Mouse (Mus musculus): Measurements from ENCODE around the gene Wfdc6b. TPM values are rescaled to one million over a fixed set of nuclear protein-coding genes. Genes with fewer than 3 reads are reported as not detected.
"Not testable (repeated sequence)": the region's sequence is repeated elsewhere in the genome, so short reads cannot be mapped to it uniquely, and the experiment has no call there.

The Wfdc6b gene
- not detected in 2 replicates for polyA plus RNA-seq (2016; fragmentation: Nextera tagmentation; extraction: Ambion mirVana)

- WGBS = 80% methylated on average over 8 of the region's 8 CpGs
- H3K4me3 ChIP-seq; H3K27ac ChIP-seq; H3K4me1 ChIP-seq; H3K36me3 ChIP-seq; ATAC-seq (ENCODE audit: low FRiP score, low read depth); H3K9me3 ChIP-seq; H3K4me2 ChIP-seq (replicated peaks); H3K9ac ChIP-seq; H3K27me3 ChIP-seq (replicated peaks): not testable (repeated sequence)
Observed at GRCm38 (mm10) chr2:164613471-164613870, at the start of gene Wfdc6b, which contains the start of gene Wfdc8. Wfdc6b (plus strand) TSS chr2:164613522. Wfdc8 (minus strand) TSS chr2:164613626.

GRCm38 (mm10) chr2:164564346-164564745 lies 49.0 kb upstream of the Wfdc6b start:
- Histone ChIP-seq H3K9me3 (no peaks in the 10 kb centered on the region), H3K4me2 (replicated peaks) (no peak overlapping the region), H3K9ac (no peak overlapping the region), H3K27ac (no peak overlapping the region), H3K4me3 (no peak overlapping the region), H3K36me3 (no peaks in the 10 kb centered on the region), H3K4me1 (peaks cover 16% of the 10 kb centered on the region), H3K27me3 (replicated peaks) (peaks cover 21% of the 10 kb centered on the region)
- WGBS = 70% methylated on average over 5 of the region's 5 CpGs
- ATAC-seq (ENCODE audit: low FRiP score, low read depth) = no peak

- Histone ChIP-seq H3K27me3 (replicated peaks) (peaks cover 19% of the 10 kb centered on the region), H3K4me2 (replicated peaks) (no peak overlapping the region), H3K4me1 (peaks cover 16% of the 10 kb centered on the region), H3K4me3 (no peak overlapping the region), H3K36me3 (no peaks in the 10 kb centered on the region), H3K9me3 (no peaks in the 10 kb centered on the region), H3K27ac (no peak overlapping the region), H3K9ac (no peak overlapping the region)
- ATAC-seq (ENCODE audit: low FRiP score, low read depth) = no peak
- 84% methylated on average over 2 of the region's 2 CpGs for WGBS
Observed at GRCm38 (mm10) chr2:164566997-164567396, 46.3 kb upstream of the Wfdc6b start.

GRCm38 (mm10) chr2:164567460-164567859 lies 45.9 kb upstream of the Wfdc6b start:
- no peak for ATAC-seq (ENCODE audit: low FRiP score, low read depth)
- Histone ChIP-seq H3K9ac (no peak overlapping the region), H3K4me2 (replicated peaks) (no peak overlapping the region), H3K4me3 (no peak overlapping the region), H3K27ac (no peak overlapping the region), H3K4me1 (peaks cover 13% of the 10 kb centered on the region), H3K27me3 (replicated peaks) (peaks cover 14% of the 10 kb centered on the region), H3K36me3 (no peaks in the 10 kb centered on the region), H3K9me3 (no peaks in the 10 kb centered on the region)
- 91% methylated on average over 5 of the region's 5 CpGs for WGBS

- H3K4me3 ChIP-seq; H3K36me3 ChIP-seq; H3K27ac ChIP-seq; H3K4me1 ChIP-seq; H3K9ac ChIP-seq; ATAC-seq (ENCODE audit: low FRiP score, low read depth); H3K27me3 ChIP-seq (replicated peaks); H3K4me2 ChIP-seq (replicated peaks); H3K9me3 ChIP-seq: not testable (repeated sequence)
- 85% methylated on average over 6 of the region's 6 CpGs for WGBS
Observed at GRCm38 (mm10) chr2:164573359-164573758, 40.0 kb upstream of the Wfdc6b start, which contains the start of gene Spint3. Spint3 (minus strand) TSS chr2:164573459.

GRCm38 (mm10) chr2:164585025-164585725 lies 28.1 kb upstream of the Wfdc6b start, which contains the start of gene Wfdc6a:
Wfdc6a (minus strand) TSS chr2:164585447.
- not testable (repeated sequence) for H3K4me2 ChIP-seq (replicated peaks); H3K9me3 ChIP-seq; H3K27ac ChIP-seq; H3K4me1 ChIP-seq; H3K27me3 ChIP-seq (replicated peaks); H3K9ac ChIP-seq; H3K36me3 ChIP-seq; H3K4me3 ChIP-seq; ATAC-seq (ENCODE audit: low FRiP score, low read depth)
- 82% methylated on average over 13 of the region's 13 CpGs for WGBS

GRCm38 (mm10) chr2:164592014-164592413 lies 21.3 kb upstream of the Wfdc6b start:
- no peaks in the 10 kb centered on the region for H3K27me3 ChIP-seq (replicated peaks)
- no peak; the same call in 1 of the 2 replicates for ATAC-seq (ENCODE audit: low FRiP score, low read depth)
- no peaks in the 10 kb centered on the region for H3K9me3 ChIP-seq
- WGBS = 11% methylated on average over 4 of the region's 4 CpGs
- no peak overlapping the region for H3K4me3 ChIP-seq
- no peak overlapping the region for H3K27ac ChIP-seq
- H3K4me2 ChIP-seq (replicated peaks) = no peak overlapping the region
- H3K9ac ChIP-seq = no peak overlapping the region
- H3K4me1 ChIP-seq = 0 out of 2 replicates have a peak, but pooled peaks cover 7% of the 10 kb centered on the region
- no peaks in the 10 kb centered on the region for H3K36me3 ChIP-seq

GRCm38 (mm10) chr2:164593494-164593893 lies 19.8 kb upstream of the Wfdc6b start, which contains the start of gene Eppin:
Eppin (minus strand) TSS chr2:164593594.
- Histone ChIP-seq H3K4me3 (no peak within 1 kb of the TSS), H3K27me3 (replicated peaks) (no peaks in the 10 kb centered on the region), H3K36me3 (no peaks in the 10 kb centered on the region), H3K4me2 (replicated peaks) (no peak within 1 kb of the TSS), H3K9me3 (no peaks in the 10 kb centered on the region), H3K27ac (no peak within 1 kb of the TSS), H3K4me1 (0 out of 2 replicates have a peak, but pooled peaks cover 7% of the 10 kb centered on the region), H3K9ac (no peak within 1 kb of the TSS)
- 80% methylated on average over 4 of the region's 4 CpGs for WGBS
- ATAC-seq (ENCODE audit: low FRiP score, low read depth) = no peak

GRCm38 (mm10) chr2:164600179-164600578 lies 13.1 kb upstream of the Wfdc6b start:
- Histone ChIP-seq H3K9me3 (peaks cover 4% of the 10 kb centered on the region), H3K4me3 (no peak overlapping the region), H3K36me3 (no peaks in the 10 kb centered on the region), H3K4me1 (no peaks in the 10 kb centered on the region), H3K9ac (no peak overlapping the region), H3K27me3 (replicated peaks) (no peaks in the 10 kb centered on the region), H3K4me2 (replicated peaks) (no peak overlapping the region), H3K27ac (no peak overlapping the region)
- no peak for ATAC-seq (ENCODE audit: low FRiP score, low read depth)
- 64% methylated on average over 3 of the region's 3 CpGs for WGBS

- H3K9me3 ChIP-seq = peaks cover 4% of the 10 kb centered on the region
- ATAC-seq (ENCODE audit: low FRiP score, low read depth) = no peak
- H3K27me3 ChIP-seq (replicated peaks) = no peaks in the 10 kb centered on the region
- no peak overlapping the region for H3K27ac ChIP-seq
- H3K4me1 ChIP-seq = no peaks in the 10 kb centered on the region
- H3K4me3 ChIP-seq = no peak overlapping the region
- no peak overlapping the region for H3K9ac ChIP-seq
- no peak overlapping the region for H3K4me2 ChIP-seq (replicated peaks)
- WGBS = 92% methylated on average over 3 of the region's 3 CpGs
- H3K36me3 ChIP-seq = no peaks in the 10 kb centered on the region
Observed at GRCm38 (mm10) chr2:164603482-164603881, 9.8 kb upstream of the Wfdc6b start.

GRCm38 (mm10) chr2:164604411-164604810 lies 8.9 kb upstream of the Wfdc6b start:
- ATAC-seq (ENCODE audit: low FRiP score, low read depth) = no peak
- Histone ChIP-seq H3K4me2 (replicated peaks) (no peak overlapping the region), H3K4me3 (no peak overlapping the region), H3K27ac (no peak overlapping the region), H3K9me3 (peaks cover 4% of the 10 kb centered on the region), H3K9ac (no peak overlapping the region), H3K4me1 (no peaks in the 10 kb centered on the region), H3K27me3 (replicated peaks) (no peaks in the 10 kb centered on the region), H3K36me3 (no peaks in the 10 kb centered on the region)
- 92% methylated on average over 8 of the region's 8 CpGs for WGBS

GRCm38 (mm10) chr2:164608781-164609180 lies 4.5 kb upstream of the Wfdc6b start:
- no peak overlapping the region for H3K27ac ChIP-seq
- H3K4me2 ChIP-seq (replicated peaks) = no peak overlapping the region
- ATAC-seq (ENCODE audit: low FRiP score, low read depth) = no peak
- no peaks in the 10 kb centered on the region for H3K36me3 ChIP-seq
- H3K4me1 ChIP-seq = no peaks in the 10 kb centered on the region
- H3K9me3 ChIP-seq = no peaks in the 10 kb centered on the region; the same call in 1 of the 2 replicates
- no peaks in the 10 kb centered on the region for H3K27me3 ChIP-seq (replicated peaks)
- WGBS = 82% methylated on average over 6 of the region's 6 CpGs
- H3K4me3 ChIP-seq = no peak overlapping the region
- H3K9ac ChIP-seq = no peak overlapping the region

- Histone ChIP-seq H3K27me3 (replicated peaks) (no peaks in the 10 kb centered on the region), H3K9me3 (no peaks in the 10 kb centered on the region), H3K4me1 (no peaks in the 10 kb centered on the region), H3K9ac (no peak overlapping the region), H3K36me3 (no peaks in the 10 kb centered on the region), H3K27ac (no peak overlapping the region), H3K4me3 (no peak overlapping the region), H3K4me2 (replicated peaks) (no peak overlapping the region)
- ATAC-seq (ENCODE audit: low FRiP score, low read depth) = no peak
- 92% methylated on average over 3 of the region's 3 CpGs for WGBS
Observed at GRCm38 (mm10) chr2:164615386-164615785, 2.1 kb downstream of the Wfdc6b start.
